In the genomic region with DNA sequence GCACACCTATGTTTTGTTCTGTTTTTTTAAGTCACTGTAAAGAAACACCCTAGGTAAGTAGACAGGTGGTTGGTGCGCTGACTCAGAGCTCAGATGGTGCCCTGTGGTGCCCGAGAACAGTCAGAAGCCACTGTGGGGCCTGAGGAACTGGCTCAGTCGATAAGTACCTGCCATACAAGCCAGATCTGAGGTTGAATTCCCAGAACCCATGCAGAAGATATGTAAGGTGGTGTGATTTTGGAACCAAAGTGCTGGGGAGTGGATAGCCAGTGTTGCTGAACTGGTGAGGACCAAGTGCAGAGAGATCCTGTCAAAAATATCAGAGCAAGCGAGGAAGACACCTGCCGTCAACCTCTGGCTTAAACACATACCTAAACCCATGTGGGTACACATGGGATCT, we compare ENCODE assay signal across 15 mouse cellular contexts.
"Had no signal": no experiment of that assay in that cellular context is flagged by ENCODE, and none has a peak within 500 bp of the region (broad histone marks: within the 10 kb centered on the region; RNA-seq: fewer than 3 reads in every experiment).

No protein-coding gene starts in this region.

- H3K9me3 ChIP-seq: neural tube, embryonic 15.5 days; stomach, embryonic 15.5 days had no signal

- H3K36me3 ChIP-seq: neural tube, embryonic 15.5 days; stomach, embryonic 15.5 days had no signal

- H3K4me3 ChIP-seq: neural tube, embryonic 15.5 days; stomach, embryonic 15.5 days had no signal

- H3K9ac ChIP-seq: neural tube, embryonic 15.5 days; stomach, embryonic 15.5 days had no signal

- H3K27me3 ChIP-seq: neural tube, embryonic 15.5 days; stomach, embryonic 15.5 days had no signal

- H3K27ac ChIP-seq: neural tube, embryonic 15.5 days; stomach, embryonic 15.5 days; stomach, postnatal 0 days had no signal

- H3K4me2 ChIP-seq: neural tube, embryonic 15.5 days; stomach, embryonic 15.5 days had no signal

- DNase-seq: retina, postnatal 1 day; right cerebral cortex, adult 18-20 months; right cerebral cortex, postnatal 14 days; right cerebral cortex, postnatal 25 days; right cerebral cortex, postnatal 4 days; spleen, adult 18-20 months; thymus, adult 18-20 months; thymus, adult 2 months; thymus, postnatal 14 days; thymus, postnatal 25 days; thymus, postnatal 36 days; thymus, postnatal 4 days had no signal

- H3K4me1 ChIP-seq: stomach, embryonic 15.5 days had no signal
